Mouse (Mus musculus): ENCODE results near the gene Sema4a.

Gene Sema4a

DNA sequence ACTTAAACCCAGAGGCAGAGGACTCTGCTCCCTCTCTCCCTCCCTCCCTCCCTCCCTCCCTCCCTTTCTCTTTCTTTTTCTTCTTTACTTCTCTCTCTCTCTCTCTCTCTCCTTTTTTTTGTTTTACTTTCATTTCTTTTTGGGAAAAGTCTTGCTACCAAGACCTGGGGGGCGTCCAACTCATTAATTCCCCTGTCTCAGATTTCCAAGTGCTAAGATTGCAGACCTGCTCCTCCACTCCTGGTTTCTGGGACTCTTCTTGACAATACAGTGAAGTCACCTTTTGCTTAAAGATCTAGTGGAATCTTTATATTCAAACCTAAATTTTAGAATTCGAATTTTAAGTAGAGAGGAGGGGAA lies 35.7 kb downstream of the Sema4a start:
- DNase-seq = no peak

DNA sequence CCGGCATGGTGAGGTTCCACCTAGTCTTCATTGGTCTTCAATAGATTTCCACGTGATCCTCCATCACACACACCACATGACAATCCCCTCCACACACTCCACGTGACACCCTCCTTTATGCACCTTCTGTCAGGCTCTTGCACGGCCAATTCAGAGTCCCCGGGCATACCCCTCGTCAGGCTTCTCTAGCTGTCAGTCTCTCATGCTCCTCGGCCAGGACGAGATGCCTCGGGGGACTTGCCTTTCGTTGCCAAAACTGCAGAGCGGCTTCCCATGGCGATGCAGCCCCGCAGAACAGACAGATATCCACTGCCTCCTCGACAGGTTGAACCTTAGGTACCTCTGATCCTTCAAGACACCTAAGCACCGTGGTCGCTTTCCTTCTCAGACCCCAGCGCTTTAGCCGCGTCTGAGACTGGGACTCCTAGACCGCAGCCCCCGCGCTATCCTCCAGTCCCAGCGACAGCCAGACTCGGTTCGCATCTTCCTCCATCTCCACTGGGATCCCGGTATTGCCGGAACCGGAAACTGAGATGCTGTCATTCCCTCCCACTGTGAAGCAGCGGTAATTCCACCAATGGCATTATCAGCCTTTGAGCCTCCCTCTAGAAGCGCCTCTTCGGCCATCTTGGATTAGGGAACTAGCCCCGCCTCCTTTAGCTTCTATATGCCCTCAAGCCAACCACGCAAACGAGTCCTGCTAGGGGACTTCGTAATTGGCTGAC lies 36.2 kb downstream of the Sema4a start, which contains the start of gene Slc25a44:
Slc25a44 (minus strand) TSS at position 535 of the 725 bp plus-strand sequence.
- DNase-seq = peak; percentile 94

DNA sequence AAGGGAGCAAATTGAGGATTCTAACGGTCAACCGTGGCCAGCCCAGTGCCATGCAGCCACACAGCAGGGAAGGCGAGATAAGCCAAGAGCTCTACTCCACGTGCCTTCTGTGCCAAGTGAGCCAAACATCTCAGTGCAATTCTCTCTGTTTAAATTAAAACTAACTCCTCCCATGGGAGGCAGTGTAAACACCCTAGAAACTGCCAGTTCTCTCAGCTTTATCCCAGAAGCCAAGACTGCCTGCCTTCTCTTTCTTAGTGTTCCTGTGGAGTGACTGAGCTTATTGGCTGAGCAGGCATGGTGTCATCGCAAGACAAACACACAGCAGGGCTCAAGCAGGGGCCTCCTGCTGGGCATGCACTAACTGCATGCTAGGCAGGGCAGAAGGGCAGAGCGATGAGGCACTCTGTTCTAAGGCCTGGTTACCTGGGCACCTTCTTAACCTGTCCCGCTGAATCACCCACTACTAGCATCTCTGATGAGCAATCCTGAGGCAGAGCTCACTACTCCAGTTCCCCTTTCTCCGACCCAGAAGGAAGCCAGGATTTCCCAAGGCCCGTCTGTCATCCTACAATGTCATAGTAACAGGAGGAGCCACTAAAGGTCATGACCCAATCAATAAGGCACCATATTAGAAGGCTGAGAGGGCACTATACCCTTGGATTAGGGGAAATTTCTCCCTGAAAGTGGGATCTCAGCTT lies 38.8 kb downstream of the Sema4a start:
- no peak for DNase-seq

GRCm38 (mm10) chr3:88420771-88421170 lies 40.2 kb downstream of the Sema4a start:
- no peak for DNase-seq

DNA sequence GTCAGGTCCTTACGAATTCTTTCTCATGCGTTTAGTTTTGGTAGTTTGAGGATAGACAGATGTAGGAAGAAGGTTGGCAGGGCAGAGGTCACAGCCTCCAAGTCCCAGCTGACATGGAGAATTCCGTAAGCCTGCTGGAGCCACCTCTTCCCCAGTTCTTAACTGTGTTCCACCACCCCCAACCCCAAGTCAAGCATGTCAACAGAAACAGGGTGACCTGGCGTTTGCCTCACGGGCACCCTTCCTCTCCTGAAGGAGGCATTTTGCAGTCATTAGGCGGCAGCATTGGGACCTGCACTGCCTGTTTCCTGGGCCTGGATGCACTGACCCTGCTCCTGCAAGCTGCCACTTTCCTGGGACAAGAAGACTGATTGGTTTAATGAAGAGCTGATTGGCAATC lies 43.0 kb downstream of the Sema4a start:
- DNase-seq = no peak

DNA sequence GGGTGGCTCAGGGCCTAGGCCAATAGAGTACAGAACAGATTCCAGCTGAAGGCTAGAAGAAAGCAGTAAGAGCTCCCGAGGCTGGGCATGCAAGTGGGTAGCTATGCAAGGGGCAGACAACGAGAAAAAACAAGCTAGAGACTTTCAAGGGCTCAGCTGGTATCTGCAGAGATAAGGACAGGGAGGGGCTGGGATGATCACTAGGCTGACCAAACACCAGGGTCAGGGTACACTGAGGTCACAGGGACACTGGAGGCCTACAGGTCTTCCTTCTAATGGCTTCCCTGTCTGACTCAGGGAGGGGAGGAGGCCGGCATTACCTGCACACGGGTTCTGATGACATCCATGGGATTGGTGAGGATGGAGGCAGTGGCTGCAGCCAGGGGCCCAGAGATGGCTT lies 45.3 kb downstream of the Sema4a start:
- DNase-seq = no peak

DNA sequence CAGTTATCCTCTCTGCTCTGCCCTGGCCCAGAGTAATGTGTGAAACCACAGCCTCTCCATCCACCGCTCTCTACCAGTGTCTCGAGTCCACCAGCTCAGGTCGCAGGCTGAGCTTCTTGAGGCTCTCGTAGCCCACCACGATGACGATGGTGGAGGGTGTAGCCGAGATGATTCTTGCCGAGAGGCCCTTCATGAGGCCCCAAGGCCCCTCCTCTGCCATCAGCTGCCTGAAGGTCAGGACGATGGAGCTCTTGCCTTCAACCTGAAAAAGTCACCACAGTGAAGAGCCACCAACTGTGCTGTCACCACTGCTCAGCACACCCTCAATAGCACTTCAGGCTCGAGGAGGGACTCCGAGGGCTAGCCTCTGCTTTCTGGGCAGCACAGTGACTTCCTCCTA lies 48.3 kb downstream of the Sema4a start:
- no peak for DNase-seq

DNA sequence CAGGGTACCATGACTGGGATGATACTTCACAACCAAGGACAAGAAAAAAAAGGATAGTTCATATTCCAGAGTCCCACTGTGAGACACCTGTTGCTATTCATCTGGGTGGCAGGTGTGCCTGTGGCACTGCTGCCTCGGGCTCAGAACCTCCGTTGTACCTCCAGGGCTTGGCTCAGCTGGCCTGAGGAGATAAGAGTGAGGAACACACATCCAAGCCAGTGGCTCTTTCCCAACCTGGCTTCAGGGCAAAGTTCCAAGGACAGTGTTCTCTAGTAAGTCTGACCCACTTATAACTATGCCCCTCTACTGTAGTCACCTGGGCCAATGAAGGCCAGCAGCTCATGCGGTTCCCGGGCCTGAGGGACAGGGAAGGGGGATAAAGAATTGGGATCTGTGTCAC lies 49.3 kb downstream of the Sema4a start:
- no peak for DNase-seq

GRCm38 (mm10) chr3:88410645-88411031 lies 50.3 kb downstream of the Sema4a start:
- DNase-seq = no peak

DNA sequence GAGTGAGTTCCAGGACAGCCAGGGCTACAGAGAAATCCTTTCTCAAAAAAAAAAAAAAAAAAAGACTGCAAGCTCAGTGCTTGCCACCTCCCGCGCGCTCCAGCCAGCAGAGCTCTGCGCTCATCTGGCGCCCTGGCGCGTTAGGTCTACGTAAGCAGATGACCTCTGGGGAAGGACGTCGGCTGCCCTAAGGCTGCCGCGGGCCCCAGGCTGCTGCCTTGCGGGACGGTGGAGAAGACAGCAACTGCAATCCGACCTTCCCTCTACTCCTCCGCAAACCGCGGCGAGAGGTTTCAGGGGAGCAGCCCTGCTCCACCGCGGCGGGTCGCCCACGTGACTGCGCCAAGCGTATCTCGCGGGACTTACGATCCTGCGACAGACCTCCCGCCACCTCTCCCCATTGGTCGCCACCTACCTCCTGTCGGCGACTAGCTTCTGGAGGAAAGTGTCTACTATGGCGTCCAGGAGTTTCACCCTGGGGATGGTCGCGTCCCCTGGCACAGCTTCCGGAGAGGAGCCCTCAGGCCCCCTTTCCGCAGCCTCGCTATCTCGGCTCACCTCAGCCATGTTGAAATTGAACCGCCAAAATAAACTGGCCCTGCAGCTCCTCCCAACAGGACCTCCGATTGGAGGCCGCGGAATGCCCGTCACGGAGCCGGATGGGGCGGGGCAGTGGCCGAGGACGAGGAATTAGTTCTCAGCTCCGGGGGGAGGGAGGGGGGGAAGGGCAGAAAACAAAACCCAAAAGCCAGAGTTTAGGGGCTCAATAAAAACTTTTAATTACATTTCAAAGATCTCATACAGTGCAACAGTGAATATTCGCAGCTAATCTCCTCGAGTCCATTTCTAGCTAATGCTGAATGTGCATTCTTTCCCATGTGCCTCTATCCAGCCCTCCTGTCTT lies 51.0 kb downstream of the Sema4a start, which contains the start of gene Pmf1:
Pmf1 (minus strand) TSS at position 591 of the 904 bp plus-strand sequence.
- DNase-seq = peak; percentile 92

- no peak for DNase-seq
Measured at GRCm38 (mm10) chr3:88408953-88409352, 52.0 kb downstream of the Sema4a start.

- DNase-seq = no peak
Measured at GRCm38 (mm10) chr3:88407529-88407928, 53.5 kb downstream of the Sema4a start.

DNA sequence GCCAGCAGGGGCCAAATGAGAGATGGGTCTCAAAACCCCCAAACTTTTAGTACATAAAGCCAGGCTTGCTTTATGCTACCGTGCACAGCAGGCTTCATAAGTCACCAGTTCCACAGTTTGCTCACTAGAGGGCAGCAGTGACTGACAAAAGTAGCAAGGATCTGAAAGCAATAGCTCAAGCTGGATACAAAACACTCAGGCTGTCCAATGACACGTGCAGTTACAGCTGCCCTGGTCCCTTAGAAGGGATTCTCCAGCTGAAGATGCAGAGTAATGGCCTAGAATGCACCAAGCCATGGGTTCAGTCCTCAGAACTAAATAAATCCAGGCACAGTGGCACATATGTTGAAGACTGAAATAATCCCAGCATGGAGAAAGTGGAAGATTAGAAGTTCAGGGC lies 53.9 kb downstream of the Sema4a start:
- peak; percentile 72 for DNase-seq

GRCm38 (mm10) chr3:88403522-88404230 lies 57.3 kb downstream of the Sema4a start:
- DNase-seq = no peak

GRCm38 (mm10) chr3:88398666-88399065 lies 62.3 kb downstream of the Sema4a start:
- DNase-seq = no peak

DNA sequence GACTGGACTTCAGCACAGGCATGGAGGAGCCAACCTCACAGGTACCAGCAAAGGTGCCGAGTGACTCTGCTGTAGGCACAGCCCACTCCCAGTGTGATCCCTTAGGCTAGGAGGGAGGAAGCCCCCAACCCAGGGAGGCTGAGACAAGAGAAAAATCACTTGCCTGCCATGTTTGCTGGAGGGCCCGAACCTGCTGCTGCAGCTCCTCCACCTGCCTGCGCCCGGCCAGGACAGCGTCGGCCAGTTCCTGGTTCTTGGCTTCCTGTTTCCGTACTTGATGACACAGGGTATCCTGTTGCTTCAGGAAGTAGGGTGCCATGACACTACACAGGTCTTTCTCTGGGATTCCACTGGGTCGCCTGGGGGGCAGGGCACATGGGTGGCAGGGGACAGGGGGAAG lies 65.2 kb downstream of the Sema4a start:
- no peak for DNase-seq

- DNase-seq = no peak
Measured at GRCm38 (mm10) chr3:88395288-88395687, 65.7 kb downstream of the Sema4a start.

DNA sequence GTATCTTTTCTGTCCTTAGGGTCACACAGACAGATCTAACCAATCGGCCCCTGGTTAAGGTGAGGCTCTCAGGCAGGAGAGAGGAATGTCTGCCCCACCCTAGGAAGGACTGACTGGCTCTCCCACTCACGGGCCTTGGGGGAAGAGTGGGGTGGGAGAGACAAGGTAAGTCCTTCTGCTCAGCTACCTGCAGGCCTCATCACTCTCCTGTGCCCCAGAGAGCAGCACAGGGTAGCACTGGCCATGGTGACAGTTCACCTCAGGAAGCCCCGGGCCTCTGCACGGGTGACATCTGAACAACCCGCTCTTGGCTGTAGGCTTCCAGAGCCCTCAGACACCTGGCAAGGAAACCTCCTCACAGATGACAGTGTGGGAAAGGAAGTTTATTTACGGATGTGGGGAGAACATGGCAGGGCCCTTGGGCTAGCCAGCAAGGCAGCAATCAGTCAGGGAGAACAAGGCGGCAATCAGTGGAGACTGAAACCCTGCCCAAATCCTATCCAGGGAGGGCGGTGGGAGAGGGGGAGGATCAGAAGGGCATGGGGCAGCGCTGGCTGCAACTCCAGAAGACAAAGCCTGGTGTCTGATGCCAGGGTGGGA lies 67.1 kb downstream of the Sema4a start:
- no peak for DNase-seq

Measured in thymus, postnatal 25 days (tissue).